In the genomic region with DNA sequence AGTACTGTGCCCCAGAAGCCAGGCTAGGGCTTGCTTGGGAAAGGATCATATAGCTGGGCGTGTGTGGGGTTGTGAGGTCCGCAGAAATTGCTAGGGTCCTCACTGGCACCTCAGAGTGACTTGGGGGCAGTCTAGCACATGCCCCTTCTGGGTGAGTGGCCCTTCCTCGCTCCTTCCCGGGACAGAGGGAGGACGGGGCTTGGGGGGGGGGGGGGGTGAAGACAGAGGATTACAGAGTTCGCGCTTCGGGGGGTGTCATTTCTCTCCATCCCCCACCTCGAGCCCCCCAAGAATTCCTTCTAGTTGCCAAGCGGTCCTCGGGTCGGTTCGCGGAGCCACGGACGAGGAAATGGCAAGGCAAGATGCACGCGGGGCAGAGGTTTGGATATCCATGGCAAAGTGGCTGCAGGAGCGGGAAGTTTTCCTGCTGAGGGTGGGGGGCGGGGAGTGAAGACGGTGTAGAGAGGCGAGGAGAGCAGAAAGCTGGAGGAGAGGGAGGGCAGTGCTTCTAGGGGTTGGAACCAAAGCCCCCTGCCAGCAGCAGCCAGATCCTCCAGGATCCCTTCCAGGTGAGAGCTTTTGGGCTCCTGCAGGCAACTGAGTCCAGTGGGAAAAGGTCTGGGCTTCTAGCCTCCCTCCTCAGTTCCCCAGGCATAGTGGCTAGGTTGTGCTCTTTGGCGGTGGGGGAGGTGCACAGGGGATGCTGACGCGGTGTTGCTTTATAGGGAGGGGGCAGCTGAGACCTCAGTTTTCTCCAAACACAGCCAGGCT, we compare ENCODE assay signal across 10 mouse cellular contexts. TPM values are rescaled to one million over a fixed set of nuclear protein-coding genes. Genes with fewer than 3 reads are reported as not detected.
DNase-seq lines count a peak whose midpoint lies in the region; ATAC-seq and TF ChIP-seq lines count a peak whose summit lies in the region.
"Had no signal": no experiment of that assay in that cellular context is flagged by ENCODE, and none has a peak within 500 bp of the region (broad histone marks: within the 10 kb centered on the region; RNA-seq: fewer than 3 reads in every experiment).

No protein-coding gene starts in this region.

- WGBS in liver, embryonic 11.5 days = 17% methylated on average over 22 of the region's 25 CpGs
- 21% methylated on average over 19 of the region's 25 CpGs for WGBS in forebrain, embryonic 11.5 days
- WGBS in limb, embryonic 11.5 days = 20% methylated on average over 23 of the region's 25 CpGs
- WGBS in olfactory bulb, adult 2 months = 18% methylated on average over 24 of the region's 25 CpGs

- ATAC-seq in liver, embryonic 11.5 days (replicated peaks; ENCODE audit: low FRiP score) = no peak
- ATAC-seq in forebrain, embryonic 11.5 days (replicated peaks; ENCODE audit: low FRiP score) = peak; percentile 72
- 0 out of 2 replicates have a peak, but pooled peaks have one; percentile 31 for ATAC-seq in limb, embryonic 11.5 days (ENCODE audit: insufficient number of reproducible peaks, low FRiP score, low TSS enrichment, low read depth)
- no peak for ATAC-seq in erythroid progenitor cell, adult 5-6 weeks (replicated peaks; ENCODE audit: low FRiP score, poor library complexity, severe bottlenecking)

- peak overlapping the region; percentile 55 for H3K4me2 ChIP-seq in liver, embryonic 11.5 days
- peak overlapping the region; percentile 58 for H3K4me2 ChIP-seq in forebrain, embryonic 11.5 days (ENCODE audit: low read depth, low read length, severe bottlenecking)
- peak overlapping the region; percentile 69 for H3K4me2 ChIP-seq in limb, embryonic 11.5 days (ENCODE audit: low read depth, severe bottlenecking)

- H3K36me3 ChIP-seq in liver, embryonic 11.5 days (ENCODE audit: control insufficient read depth, insufficient read depth, low read length) = no peaks in the 10 kb centered on the region
- H3K36me3 ChIP-seq in forebrain, embryonic 11.5 days (ENCODE audit: control insufficient read depth, insufficient read depth, low read length) = no peaks in the 10 kb centered on the region
- H3K36me3 ChIP-seq in limb, embryonic 11.5 days (ENCODE audit: control insufficient read depth, insufficient read depth, low read length) = no peaks in the 10 kb centered on the region

- DNase-seq in liver, embryonic 11.5 days (ENCODE audit: low spot score) = no peak
- DNase-seq in liver = no peak
- peak; percentile 50 for DNase-seq in forebrain, embryonic 11.5 days (ENCODE audit: low spot score)
- peak; percentile 23 for DNase-seq in limb, embryonic 11.5 days (ENCODE audit: low spot score)
- no peak for DNase-seq in spleen, adult 18-20 months
- DNase-seq in frontal cortex, adult 2 months (ENCODE audit: extremely low spot score in 1 of 2, low spot score in 1 of 2) = no peak
- DNase-seq: right cerebral cortex, postnatal 14 days had no signal

- no peaks in the 10 kb centered on the region for H3K9me3 ChIP-seq in liver, embryonic 11.5 days (ENCODE audit: control insufficient read depth, low read length)
- no peaks in the 10 kb centered on the region for H3K9me3 ChIP-seq in forebrain, embryonic 11.5 days (ENCODE audit: control insufficient read depth, low read length)
- no peaks in the 10 kb centered on the region for H3K9me3 ChIP-seq in limb, embryonic 11.5 days (ENCODE audit: control insufficient read depth, low read length)

- no peak for TF ChIP-seq CTCF in olfactory bulb, adult 2 months (IDR thresholded peaks at IDR 0.05; ENCODE audit: insufficient read depth, low read depth, low read length)

- H3K4me3 ChIP-seq in liver, embryonic 11.5 days (ENCODE audit: low read depth, low read length) = peak overlapping the region; percentile 27; the same call in 1 of the 2 replicates
- peak overlapping the region; percentile 30 for H3K4me3 ChIP-seq in forebrain, embryonic 11.5 days (ENCODE audit: low read depth, low read length)
- peak overlapping the region; percentile 24 for H3K4me3 ChIP-seq in limb, embryonic 11.5 days (ENCODE audit: low read depth, low read length)
- H3K4me3 ChIP-seq in olfactory bulb, adult 2 months (ENCODE audit: insufficient read depth, low read depth, low read length) = peak overlapping the region; percentile 48
- H3K4me3 ChIP-seq: erythroblast, embryonic 14.5 days had no signal

- H3K9ac ChIP-seq in liver, embryonic 11.5 days (ENCODE audit: low read depth, low read length) = no peak overlapping the region
- peak overlapping the region; percentile 39 for H3K9ac ChIP-seq in forebrain, embryonic 11.5 days (ENCODE audit: low read length)
- H3K9ac ChIP-seq in limb, embryonic 11.5 days (ENCODE audit: low read length) = peak overlapping the region; percentile 53

- TF ChIP-seq POLR2A in olfactory bulb, adult 2 months (IDR thresholded peaks at IDR 0.05; ENCODE audit: insufficient read depth, low read depth, low read length) = no peak

- no peak overlapping the region for H3K27ac ChIP-seq in liver, embryonic 11.5 days (ENCODE audit: low read depth, low read length)
- H3K27ac ChIP-seq in forebrain, embryonic 11.5 days (ENCODE audit: low read depth, low read length) = no peak overlapping the region
- H3K27ac ChIP-seq in limb, embryonic 11.5 days (replicated peaks; ENCODE audit: low read depth, low read length) = no peak overlapping the region
- H3K27ac ChIP-seq in olfactory bulb, adult 2 months (ENCODE audit: insufficient read depth, low read depth, low read length) = no peak overlapping the region

- no peaks in the 10 kb centered on the region for H3K4me1 ChIP-seq in liver, embryonic 11.5 days (replicated peaks; ENCODE audit: control insufficient read depth, insufficient read depth, low read length)
- H3K4me1 ChIP-seq in forebrain, embryonic 11.5 days (replicated peaks; ENCODE audit: control insufficient read depth, insufficient read depth, low read length) = no peaks in the 10 kb centered on the region
- no peaks in the 10 kb centered on the region for H3K4me1 ChIP-seq in limb, embryonic 11.5 days (ENCODE audit: control insufficient read depth, insufficient read depth, low read length)
- peaks cover 6% of the 10 kb centered on the region for H3K4me1 ChIP-seq in olfactory bulb, adult 2 months (ENCODE audit: control insufficient read depth, insufficient read depth, low read length)

- H3K27me3 ChIP-seq in liver, embryonic 11.5 days (replicated peaks; ENCODE audit: control insufficient read depth, insufficient read depth, low read length) = peaks cover 42% of the 10 kb centered on the region
- H3K27me3 ChIP-seq in forebrain, embryonic 11.5 days (ENCODE audit: control insufficient read depth, insufficient read depth, low read length) = peaks cover 33% of the 10 kb centered on the region
- peaks cover 41% of the 10 kb centered on the region for H3K27me3 ChIP-seq in limb, embryonic 11.5 days (ENCODE audit: control insufficient read depth, insufficient read depth, low read length)

RNA-seq across cellular contexts. Expression of a gene that starts 0.5 kb away (rescaled TPM):
- 0.03 and 0.15 TPM in 2 replicates for polyA plus RNA-seq in liver, embryonic 11.5 days (2014; fragmentation: Nextera tagmentation; extraction: Ambion mirVana)
- polyA plus RNA-seq in forebrain, embryonic 11.5 days (2014; fragmentation: Nextera tagmentation; extraction: Ambion mirVana) = 0.63 and 1.2 TPM in 2 replicates
- 0.20 and 0.27 TPM in 2 replicates for polyA plus RNA-seq in limb, embryonic 11.5 days (2014; fragmentation: Nextera tagmentation; extraction: Ambion mirVana)
- not detected in 2 replicates for polyA plus RNA-seq in olfactory bulb, adult 2 months (2012; ENCODE audit: insufficient read depth, insufficient read length, low replicate concordance, missing spikeins)
- not detected in 2 replicates for total RNA-seq in erythroid progenitor cell, adult 5-6 weeks (2015; ENCODE audit: low replicate concordance)
- not detected in 2 replicates for total RNA-seq in erythroid progenitor cell, adult 5-6 weeks (2017; ENCODE audit: low replicate concordance)
- polyA plus RNA-seq in frontal cortex, adult 2 months (2012; rRNA removed) = 16.0 and 16.8 TPM in 2 replicates

Comparison
In these comparisons a context has a peak if more than half of its experiments do, and no peak if none do; other contexts are left out.
1. ATAC-seq: peak in forebrain, embryonic 11.5 days (single experiment) and limb, embryonic 11.5 days (single experiment); none in liver, embryonic 11.5 days (single experiment) and erythroid progenitor cell, adult 5-6 weeks (single experiment).
2. DNase-seq: peak in forebrain, embryonic 11.5 days (single experiment) and limb, embryonic 11.5 days (single experiment); none in liver, embryonic 11.5 days (single experiment), liver (single experiment), spleen, adult 18-20 months (0 of 2) and frontal cortex, adult 2 months (0 of 2).
3. Peak in every context shown above with its lines, with median percentiles within 50 percentile points of each other: H3K4me2 ChIP-seq and H3K4me3 ChIP-seq.